Mouse (Mus musculus) lung, postnatal 14 days (tissue): ENCODE data around the gene Thap12.

Experiments
- DNase-seq: peaks from one replicate; pipeline ENCODE4 v3.0.0; 2021

The Thap12 gene

DNA sequence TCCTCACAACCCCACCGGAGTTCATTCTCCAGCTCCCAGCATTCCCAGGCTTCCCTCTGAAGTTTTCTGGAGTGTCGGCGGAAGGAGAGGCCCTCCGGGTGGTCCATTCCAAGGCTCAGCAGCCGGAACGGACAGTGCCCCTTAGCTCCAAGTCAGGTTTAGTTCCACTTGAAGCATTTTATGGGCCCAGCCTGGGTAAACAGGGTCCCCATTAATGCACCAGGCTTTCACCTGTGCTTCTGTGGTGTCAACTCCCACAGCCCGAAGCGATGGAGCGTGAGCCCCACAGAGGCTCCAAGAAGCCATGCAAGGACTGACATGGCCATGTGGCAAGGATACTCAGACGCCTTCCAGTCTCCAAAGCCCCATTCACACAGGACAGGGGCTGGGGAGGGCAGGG, 61.0 kb downstream of the Thap12 start:
- DNase-seq = no peak

DNA sequence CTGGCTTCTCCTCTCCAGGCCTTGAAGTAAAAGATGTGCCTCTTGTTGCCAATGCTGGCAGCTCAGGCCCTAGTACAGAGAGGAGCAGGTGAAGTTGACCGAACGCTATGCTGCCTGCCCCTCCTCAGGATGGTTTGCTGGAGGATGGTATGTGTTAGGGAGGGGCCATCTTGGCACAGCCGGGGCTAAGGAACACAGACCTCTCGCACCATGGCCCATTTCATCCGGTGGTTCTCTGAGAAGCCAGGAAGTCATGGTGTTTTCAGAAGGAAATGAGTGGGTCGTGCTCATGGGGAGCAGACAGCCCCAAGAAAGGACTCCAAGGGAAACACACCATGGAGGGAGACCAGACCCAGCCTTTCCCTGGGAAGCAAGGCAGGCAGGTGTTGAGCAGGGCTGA, 64.4 kb downstream of the Thap12 start:
- no peak for DNase-seq
